Mouse (Mus musculus) MN1 (cell line): ENCODE data around the gene Npcd.
"Not testable (repeated sequence)": the region's sequence is repeated elsewhere in the genome, so short reads cannot be mapped to it uniquely, and the experiment has no call there.

Experiments
- DNase-seq: peaks from one replicate; pipeline ENCODE4 v3.0.0-alpha.2; 2016; ENCODE audit warnings: low spot score

Gene Npcd

DNA sequence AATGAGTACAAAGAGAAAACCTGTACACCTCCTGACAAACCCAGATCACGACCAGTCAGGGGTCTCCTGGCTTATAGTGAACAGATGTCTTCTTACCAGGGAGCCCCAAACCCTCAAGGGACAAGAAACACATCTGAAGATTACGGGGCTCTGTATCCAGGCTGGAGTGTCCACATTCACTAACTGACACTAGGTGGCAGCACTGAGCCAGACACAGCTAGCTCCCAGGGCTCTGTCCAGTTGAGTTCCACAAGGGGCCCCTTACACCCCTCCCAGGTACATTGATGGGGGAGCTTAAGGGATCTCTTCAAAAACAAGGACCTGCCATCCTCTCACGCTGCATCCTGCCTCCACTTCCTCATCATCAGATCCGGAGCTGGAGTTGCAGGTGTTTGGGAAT lies 3.6 kb downstream of the Npcd start:
- peak; percentile 91 for DNase-seq

DNA sequence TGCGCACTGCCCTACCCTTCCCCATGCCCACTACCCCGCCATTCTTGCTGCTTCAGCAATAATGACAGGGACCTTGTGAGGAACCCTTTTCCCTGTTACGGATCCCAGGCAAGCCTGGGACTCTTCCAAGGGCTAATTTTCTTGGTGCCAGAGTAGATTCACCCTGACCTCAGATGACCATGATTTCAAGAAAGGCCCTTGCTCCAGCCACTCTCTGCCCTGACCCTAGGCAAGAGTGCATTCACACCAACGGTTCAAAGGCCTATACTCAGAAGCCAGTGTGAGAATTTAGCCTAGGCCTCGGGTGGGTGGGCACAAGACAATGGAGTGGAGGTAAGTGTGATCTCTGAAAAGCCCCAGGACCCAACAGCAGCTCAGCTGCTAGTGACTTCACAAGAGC lies 4.6 kb downstream of the Npcd start:
- no peak for DNase-seq

DNA sequence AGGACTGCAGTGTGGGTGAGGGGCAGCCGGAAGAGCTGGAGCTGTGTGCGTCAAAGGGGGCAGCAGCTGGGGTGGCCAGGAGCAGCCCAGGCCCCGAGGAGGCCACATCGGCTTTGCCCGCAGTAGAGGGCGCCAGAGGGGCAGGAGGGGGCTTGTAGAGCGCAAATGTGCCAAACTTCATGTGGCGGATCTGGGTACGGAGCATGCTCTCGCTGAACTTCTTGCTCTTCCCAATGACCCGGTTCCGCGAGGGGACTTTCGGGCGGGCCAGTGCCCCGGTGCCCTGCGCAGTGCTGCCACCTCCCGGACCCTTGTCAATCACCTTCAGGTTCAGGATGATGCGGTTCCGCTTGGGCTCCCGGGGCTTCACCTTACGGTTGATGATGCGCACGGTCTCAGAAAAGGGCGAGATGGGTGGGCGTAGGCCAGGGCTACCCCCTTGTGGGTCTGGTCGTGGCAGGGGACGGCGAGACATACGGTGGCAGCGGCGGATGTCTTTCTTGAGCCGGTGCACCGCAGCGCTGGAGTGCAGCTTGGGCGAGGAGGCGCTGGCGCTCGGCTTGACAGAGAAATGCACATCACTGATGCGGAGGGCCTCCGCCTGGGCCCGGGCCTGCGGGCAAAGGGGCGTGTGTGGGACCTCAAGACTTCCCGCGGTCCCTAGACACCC lies 5.5 kb downstream of the Npcd start:
- no peak for DNase-seq

DNA sequence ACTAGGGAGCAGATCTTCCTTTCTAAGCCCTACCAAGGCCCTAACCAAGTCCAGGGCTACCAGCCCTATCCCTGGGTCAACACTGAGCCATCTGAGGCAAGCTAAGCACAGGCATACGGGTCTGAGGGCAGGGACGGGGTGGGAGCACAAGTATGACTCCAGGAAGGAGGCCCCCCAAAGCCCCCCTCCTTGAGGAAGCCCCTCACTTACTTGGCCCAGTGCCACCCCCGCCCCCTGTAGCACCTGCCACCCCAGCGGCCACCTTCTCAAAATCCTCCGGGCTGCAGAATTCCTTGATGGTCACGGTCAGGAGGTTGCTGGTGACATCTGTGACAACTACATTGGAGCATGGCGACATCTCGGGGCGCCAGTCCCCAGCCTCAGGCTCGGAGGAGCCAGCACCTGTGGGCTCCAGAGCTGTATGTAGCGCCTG lies 6.2 kb downstream of the Npcd start:
- no peak for DNase-seq

DNA sequence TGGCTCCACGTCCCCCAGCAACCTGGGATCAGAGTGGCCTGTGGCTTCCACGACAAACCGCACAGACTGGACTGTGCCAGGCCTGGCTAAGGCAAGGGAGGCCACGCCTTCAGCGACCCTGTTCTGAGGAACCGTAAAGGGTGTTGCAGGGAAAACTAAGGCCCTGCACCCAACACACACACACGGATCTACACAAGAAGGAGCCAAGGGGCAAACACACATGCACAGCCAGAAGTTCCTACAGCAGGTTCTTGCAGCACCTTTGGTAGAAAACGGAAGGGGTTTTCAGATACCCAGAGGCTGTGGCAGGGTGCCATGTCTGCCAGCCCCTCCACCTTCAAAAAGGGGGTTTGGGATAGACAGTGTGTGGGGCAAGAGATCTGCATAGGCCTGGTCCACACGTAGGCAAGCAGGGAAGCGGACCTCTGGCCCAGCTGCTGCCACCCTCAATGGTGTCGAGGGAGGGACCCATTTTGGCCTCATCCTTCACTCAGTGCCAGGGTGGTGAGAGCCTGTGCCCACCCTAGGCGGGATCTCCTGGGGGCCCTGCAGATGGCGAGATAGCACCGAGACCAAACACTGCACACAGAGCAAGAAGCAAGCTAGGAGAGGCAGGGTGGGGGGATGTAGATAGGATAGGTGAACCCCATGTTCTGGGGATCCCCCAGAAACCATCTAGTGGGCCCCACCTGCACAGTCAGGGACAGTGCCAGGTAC lies 6.8 kb downstream of the Npcd start:
- no peak for DNase-seq

DNA sequence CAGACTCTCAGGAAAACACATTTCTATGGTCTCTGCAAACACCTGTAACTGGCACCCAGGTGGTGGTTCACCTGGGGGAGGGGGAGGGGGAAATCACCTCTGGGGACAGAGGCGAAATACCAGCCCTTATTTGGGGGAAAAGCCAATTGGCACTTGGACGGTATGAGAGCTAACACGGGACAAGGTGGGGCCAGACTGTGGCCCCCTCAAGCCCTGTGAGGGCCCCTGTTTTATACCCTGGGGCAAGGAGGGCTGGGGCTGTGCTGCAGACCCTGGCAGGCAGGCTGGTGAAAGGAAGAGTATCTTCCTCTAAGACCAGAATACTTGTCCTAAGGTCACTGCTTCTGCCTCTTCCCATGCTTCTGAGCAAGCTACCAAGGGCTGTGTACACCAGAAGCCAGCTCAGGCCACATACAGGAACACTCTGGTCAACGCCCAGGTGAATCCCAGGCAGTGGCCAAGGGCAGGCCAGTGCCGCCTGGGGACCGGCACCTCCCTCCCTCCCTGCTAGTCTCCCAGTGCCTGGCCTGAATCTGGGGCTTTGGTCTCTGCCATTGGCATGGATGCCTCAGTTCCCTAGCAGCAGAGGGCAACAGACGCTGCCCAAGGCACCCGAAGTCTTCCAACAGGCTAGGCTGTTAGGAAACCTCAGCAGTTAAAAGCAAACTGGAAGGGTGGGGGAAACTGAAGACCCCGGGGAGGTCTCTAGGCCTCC lies 7.7 kb downstream of the Npcd start:
- DNase-seq, result no peak

DNA sequence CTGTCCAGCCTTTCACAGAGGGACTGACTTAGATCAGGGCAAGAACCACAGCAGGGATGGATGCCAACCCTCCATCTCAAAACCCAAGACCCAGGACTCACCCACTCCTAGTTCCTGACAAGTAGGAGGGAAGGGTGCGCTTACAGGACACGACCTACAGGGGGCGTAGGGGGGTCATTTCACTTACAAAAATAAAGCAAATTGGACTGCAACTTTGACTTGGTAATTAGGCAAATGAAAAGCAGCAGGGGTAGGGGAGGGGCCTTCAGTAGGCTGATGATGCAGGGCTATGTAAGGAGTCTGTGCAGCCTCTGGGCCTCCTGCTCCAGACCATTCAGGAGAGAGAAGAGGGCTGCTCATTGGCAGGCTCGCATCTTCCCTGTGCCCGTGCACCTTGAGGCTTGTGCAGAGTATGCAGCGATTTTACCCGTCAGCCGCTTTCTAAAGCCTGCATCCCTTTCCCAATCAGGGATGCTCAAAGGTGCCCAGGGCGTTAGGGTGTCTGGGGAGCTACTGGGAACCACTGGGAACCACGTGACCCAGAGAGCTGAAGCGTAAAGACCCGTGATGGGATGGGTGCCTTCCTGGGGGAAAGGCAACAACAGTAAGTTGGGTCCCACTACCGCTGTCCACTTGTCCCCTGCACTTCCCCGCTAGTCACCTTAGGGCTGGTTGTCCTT lies 8.8 kb downstream of the Npcd start:
- DNase-seq, result peak; percentile 78

DNA sequence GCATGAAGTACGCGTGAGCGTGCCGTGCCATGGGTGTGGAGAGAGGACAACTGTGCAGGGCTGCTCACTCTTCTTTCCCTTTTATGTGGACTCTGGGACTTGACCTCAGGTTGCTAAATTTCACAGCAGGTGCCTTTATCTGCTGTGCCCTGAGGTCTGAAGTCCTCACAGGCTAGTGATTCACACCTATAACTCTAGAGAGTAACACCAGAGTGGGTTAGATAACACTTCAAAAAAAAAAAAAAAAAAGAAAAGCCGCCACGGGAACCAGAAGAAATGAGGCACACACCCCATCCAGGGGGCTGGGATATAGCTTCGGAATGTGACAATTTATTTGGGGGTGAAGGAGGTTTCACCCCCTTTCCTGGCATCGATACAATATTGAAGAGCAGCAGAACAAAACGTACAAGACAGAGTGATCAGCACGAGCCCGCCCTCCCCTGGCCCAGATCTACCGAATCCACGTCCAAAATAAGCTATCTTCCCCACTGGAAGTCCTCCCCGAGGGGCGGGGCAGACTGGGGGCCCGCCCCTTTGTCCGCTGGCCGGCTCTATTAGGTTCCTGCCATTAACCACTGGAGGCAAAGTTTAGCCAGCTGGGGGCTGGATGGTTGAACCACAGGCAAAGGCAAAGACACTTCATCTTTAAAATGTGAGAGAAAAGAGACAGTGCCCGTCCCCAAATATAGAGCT lies 10.3 kb downstream of the Npcd start:
- DNase-seq, result no peak

DNA sequence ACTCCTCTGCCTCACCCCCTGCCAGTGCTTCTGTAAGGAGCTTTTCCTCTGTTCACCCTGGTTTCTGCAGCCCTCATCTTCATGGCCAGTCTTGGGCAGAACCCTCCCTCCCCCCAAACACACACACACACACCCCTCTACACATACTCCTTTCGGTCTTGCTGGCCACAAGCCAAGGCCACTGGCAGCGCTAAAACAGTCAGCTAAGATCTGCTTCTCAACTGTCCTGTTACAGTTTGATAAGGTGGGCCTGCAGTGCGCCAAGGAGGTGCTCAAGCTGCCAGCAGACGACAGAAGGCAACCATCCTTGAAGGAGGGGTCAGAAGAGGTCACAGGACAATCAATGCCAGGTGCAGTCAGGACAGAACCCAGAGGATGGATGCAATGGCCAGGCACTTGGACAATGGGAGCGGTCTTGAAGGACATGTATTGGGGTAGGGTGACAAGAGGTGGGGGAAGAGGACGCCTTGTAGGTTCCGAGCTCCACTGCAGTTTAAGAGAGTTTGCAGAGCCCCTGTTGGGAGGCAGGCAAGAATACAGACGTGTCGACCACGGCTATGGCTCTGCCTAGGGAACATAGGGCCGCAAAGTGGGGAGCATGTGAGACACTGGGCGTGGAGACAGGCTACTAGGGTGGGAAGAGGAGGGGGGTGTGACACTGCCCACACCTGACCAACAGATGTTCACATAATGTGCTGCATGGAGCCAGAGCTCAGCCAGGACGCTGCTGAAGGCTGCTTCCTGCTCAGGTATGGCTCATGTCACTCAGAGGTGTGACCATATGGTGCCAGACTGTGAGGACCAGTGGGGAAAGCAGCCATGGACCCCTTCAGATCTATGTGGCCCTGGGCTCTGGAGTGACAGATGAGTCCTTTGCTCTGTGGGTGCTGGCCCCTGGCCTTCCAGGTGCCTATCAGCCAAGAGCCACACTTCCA lies 11.5 kb downstream of the Npcd start:
- DNase-seq, result peak; percentile 50

DNA sequence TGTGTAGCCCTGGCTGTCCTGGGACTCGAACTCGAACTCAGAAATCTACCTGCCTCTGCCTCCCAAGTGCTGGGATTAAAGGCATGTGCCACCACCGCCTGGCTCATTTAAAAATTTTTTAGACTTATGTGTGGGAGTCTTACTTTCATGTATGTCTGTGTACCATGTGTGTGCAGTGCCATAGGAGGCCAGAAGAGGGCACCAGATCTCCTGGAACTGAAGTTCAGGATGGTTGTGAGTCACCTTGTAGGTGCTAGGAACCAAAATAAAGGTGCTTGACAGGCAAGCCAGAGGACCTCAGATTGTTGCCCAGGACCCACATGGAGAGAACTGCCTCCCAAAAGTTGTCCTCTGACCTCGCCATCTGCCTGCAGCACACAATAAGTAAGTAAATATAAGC lies 15.7 kb downstream of the Npcd start:
- no peak for DNase-seq

DNA sequence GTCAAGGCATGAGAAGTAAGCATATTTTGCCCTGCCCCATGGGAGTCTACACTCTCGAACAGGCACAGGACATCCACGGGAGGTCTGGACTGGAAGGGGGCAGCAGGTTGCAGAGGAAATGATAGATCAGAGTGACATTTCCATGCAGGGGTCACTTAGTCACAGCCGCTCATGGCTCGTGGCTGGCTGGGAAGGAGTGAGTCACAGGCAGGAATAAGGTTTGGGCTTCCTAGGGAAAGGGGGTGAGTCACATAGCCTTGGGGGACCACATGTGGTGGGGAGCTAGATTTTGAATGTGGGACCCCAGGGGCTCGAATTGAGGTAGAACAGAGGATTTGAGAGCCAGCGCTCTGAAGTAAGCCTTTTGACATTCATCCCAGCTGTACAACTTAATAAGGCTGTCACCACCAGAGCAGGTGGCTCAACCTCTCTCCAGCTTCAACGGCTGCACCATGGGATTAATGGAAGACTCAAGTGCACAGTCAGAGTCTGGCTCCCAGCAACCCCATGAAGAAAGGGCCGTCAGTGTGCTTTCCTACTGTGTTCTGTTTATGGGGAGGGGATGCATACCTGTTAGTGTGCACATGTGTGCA lies 20.3 kb downstream of the Npcd start:
- no peak for DNase-seq

DNA sequence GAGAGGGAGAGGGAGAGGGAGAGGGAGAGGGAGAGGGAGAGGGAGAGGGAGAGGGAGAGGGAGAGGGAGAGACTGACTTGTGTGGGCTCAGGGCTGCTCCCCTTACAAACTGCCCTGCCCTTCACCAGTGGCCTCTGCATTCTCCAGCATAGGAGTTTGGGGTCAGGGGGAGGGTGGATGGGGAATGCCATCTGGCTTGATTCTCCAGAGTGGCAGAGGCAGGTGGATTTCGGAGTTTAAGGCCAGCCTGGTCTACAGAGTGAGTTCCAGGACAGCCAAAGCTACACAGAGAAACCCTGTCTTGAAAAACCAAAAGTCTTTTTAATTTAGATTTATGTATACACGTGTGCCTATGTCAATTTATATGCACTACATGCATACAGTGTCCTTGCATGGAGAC lies 21.2 kb downstream of the Npcd start:
- not testable (repeated sequence) for DNase-seq

DNA sequence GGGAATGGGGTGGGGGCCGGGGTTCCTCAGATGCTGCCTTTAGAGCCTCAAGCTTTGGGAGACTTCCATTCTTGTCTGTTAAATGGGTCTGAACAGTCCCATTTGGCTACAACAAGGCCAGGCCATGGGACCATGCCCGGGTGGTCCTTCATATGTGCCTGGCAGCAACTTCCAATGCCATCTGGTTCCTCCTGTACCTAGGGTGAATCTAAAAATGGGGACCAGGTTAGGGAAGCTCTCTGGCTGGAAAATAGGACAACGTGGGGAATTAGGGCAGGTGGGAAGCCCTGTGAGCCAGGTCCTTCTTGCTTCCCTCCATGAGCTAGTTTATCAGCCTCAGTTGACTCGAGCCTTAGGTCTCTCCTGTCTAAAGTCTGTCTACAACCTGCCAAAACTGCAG lies 23.0 kb downstream of the Npcd start:
- DNase-seq, result no peak

DNA sequence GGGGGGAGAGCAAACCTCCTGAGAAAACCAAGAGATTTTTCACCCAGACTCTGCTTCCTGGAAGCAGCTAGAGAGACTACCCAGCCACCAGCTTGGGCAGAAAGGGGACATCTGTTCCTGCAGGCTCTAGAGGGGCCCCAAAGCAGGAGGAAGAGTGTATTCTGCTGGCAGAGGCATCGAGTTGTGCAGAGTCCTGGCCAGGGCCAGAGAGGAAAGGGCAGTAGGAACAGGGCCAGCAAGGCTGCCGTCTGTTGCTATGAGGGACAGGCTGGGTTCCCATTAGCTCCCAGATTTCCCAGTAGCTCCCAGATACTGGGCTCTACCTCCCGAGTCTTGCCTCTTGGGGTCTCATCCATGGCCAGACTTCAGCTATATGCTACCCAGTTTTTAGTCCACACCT lies 24.0 kb downstream of the Npcd start:
- DNase-seq, result no peak

DNA sequence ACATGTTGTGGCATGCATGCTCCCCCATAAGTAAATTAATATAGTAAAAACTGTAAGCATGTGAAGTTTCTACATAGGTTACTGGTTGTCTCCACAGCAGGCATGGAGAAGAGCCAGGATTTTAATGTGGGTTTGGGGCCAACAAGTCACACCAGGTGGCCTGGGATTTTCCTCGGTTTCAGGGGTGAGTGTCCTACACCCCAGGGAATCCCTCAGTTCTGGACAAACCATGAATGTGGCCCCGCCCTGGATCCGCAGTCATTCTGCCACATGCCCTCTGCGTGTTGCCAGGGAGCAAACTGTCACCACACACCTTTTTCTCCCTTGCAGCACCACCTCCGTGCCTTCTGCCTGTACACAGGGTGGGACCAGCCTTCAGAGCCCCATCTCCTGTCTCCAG lies 25.4 kb downstream of the Npcd start:
- no peak for DNase-seq

DNA sequence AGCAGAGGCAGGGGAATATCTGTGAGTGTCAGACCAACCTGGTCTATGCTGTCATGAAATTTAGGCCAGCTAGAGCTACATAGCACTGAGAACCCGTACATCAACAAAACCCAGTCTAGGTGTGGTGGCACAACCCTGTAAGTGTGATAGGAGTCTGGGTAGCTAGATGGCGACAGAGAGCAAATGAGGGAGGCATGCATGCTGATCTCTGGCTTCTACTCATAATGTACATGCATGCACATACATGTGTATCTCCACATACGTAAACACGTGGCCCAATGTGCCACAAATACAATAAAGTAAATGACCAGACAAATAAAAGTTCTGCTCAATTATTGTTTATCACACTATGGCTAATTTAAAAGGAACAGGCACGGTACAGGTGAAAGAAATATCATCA lies 25.9 kb downstream of the Npcd start:
- peak; percentile 85 for DNase-seq

DNA sequence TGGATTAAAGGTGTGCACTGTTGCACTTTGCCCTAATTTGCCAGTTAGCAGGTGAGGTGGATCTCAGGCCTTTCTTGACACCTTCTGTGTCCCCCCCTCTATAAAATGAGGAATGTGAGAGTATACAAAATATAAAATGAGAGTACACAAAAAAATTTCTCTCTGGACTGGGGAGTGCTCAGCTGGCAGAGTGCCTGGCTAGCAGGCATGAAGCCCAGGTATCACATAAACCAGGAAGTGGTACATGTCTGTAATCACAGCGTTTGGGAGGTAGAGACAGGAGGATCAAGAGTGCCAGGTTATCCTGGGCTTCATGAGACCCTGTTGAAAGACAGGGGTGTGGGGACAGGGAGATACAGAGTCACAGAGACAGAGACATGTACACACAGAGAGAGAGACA lies 27.0 kb downstream of the Npcd start:
- no peak for DNase-seq

DNA sequence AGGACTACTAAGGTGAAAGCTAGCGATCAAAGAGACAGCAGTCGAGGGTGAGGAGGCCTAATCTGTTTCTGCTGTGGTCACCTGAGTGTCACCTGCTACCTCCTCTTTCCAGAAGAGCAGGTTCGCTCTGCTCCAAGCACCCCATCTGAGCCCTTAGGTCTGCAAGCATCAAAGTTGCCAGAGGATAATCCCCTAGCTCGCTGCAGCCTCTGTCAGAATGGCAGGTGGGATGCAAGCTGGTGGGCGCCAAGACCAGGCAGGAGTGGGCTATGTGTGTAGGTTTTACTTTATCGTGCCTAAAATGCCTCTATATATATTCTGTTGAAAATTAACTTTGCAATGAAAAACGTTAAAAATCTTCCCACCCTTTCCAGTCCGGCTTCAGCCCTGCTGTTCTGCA lies 28.8 kb downstream of the Npcd start:
- no peak for DNase-seq

DNA sequence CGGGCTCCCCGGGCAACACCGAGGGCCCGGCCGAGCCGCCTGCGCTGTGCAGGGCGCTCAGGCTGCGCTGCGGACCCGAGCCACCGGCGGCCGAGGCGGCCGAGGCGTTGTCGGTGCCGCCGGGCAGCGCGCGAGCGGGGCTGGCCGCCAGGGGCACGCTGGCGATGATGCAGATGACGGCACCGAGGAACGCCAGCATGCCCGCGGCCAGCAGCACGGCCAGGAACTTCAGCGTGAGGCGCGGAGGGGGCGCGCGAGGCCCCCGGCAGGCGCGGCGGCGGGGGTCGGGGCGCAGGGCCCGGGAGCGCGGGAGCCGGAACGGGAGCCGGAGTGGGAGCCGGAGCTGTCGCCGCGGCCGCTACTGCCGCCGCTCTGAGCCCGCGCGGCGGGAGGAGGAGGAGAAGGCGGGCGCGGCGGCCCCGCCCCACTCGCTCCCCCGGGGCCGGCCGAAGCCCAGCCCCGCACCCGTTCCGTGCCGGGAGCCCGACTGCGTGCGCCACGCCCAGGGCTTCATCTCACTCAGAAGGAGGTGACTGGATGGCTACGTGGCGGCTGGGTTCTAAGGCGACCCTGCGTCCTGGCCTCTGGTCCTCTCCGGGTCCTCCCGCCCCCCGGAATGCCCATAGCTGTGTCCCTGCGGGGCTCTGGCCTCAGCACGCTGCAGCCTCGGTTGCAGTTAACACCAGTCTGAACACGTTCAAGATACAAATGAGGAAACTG lies 29.5 kb downstream of the Npcd start, which contains the start of gene Nptxr:
Gene Nptxr, minus strand, starts transcription at position 415 of the 720 bp plus-strand sequence.
- peak; percentile 82 for DNase-seq
